Mouse (Mus musculus) macrophage (primary cell): ENCODE results near the gene Cntfr. TPM values are rescaled to one million over a fixed set of nuclear protein-coding genes. Genes with fewer than 3 reads are reported as not detected.

Experiments used
- H3K27ac ChIP-seq: fragments of 350-480 bp; formaldehyde crosslinking; 2 replicates; pipeline ENCODE4 v1.9.0; 2021
- H3K36me3 ChIP-seq: fragments of 350-480 bp; formaldehyde crosslinking; 2 replicates; pipeline ENCODE4 v1.9.0; 2021; ENCODE audit errors: inconsistent target
- H3K4me3 ChIP-seq: fragments of 350-480 bp; formaldehyde crosslinking; 2 replicates; pipeline ENCODE4 v1.9.0; 2021; ENCODE audit errors: inconsistent target
- H3K79me2 ChIP-seq: fragments of 350-480 bp; formaldehyde crosslinking; 2 replicates; pipeline ENCODE4 v1.9.0; 2021; ENCODE audit errors: inconsistent target
- WGBS: methylation state at CpG from one replicate; pipeline ENCODE4 v1.1.7; 2026; ENCODE audit warnings: inconsistent platforms; ENCODE audit not compliant: missing documents; 5-methylcytosine and 5-hydroxymethylcytosine counted together
- polyA plus RNA-seq: library from polyadenylated mRNA; stranded (reverse); fragments of 250-400 nt; gene quantifications from 3 replicates; pipeline ENCODE4 v1.2.4, GENCODE M21; 2018; ENCODE audit warnings: inconsistent platforms

Gene Cntfr
- polyA plus RNA-seq, 1 experiment from 2014 or later: not detected

GRCm38 (mm10) chr4:41658566-41659384 lies 38.1 kb downstream of the Cntfr start:
- Histone ChIP-seq H3K36me3 (no peaks in the 10 kb centered on the region), H3K4me3 (no peak overlapping the region), H3K27ac (no peak overlapping the region), H3K79me2 (no peaks in the 10 kb centered on the region)
- 38% methylated on average over 25 of the region's 25 CpGs for WGBS

- H3K27ac ChIP-seq: no peak overlapping the region
- WGBS: 80% methylated on average over 2 of the region's 2 CpGs
- H3K79me2 ChIP-seq: no peaks in the 10 kb centered on the region
- H3K4me3 ChIP-seq: no peak overlapping the region
- no peaks in the 10 kb centered on the region for H3K36me3 ChIP-seq
Observed at GRCm38 (mm10) chr4:41655525-41655924, 41.4 kb downstream of the Cntfr start.

DNA sequence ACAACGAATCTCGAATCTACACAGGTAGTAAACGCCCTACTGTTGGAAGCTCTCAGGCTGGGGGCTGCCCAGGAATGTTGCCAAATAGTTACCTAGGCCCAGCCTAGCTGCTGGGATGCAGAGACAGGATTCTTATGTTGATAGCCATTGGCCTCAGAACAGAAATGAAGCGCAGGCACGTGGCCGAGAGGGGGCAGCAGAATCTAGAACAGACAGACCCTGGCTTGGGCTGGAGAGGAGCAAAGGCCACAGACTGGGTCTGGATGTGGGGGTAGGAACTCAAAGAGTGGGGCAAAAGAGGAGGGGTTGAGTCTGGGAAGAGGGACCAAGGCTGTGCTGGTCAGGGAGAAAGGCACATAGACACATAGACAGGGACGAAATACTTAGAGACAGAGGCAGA lies 42.7 kb downstream of the Cntfr start:
- WGBS: 51% methylated on average over 7 of the region's 7 CpGs
- H3K36me3 ChIP-seq: no peaks in the 10 kb centered on the region
- H3K79me2 ChIP-seq: no peaks in the 10 kb centered on the region
- H3K4me3 ChIP-seq: no peak overlapping the region
- H3K27ac ChIP-seq: no peak overlapping the region

GRCm38 (mm10) chr4:41653730-41654129 lies 43.2 kb downstream of the Cntfr start:
- no peak overlapping the region for H3K4me3 ChIP-seq
- no peaks in the 10 kb centered on the region for H3K36me3 ChIP-seq
- H3K79me2 ChIP-seq: no peaks in the 10 kb centered on the region
- 82% methylated on average over 6 of the region's 6 CpGs for WGBS
- H3K27ac ChIP-seq: no peak overlapping the region

GRCm38 (mm10) chr4:41653296-41653695 lies 43.6 kb downstream of the Cntfr start:
- Histone ChIP-seq H3K27ac (no peak overlapping the region), H3K36me3 (no peaks in the 10 kb centered on the region), H3K79me2 (no peaks in the 10 kb centered on the region), H3K4me3 (no peak overlapping the region)
- WGBS: 61% methylated on average over 6 of the region's 6 CpGs

DNA sequence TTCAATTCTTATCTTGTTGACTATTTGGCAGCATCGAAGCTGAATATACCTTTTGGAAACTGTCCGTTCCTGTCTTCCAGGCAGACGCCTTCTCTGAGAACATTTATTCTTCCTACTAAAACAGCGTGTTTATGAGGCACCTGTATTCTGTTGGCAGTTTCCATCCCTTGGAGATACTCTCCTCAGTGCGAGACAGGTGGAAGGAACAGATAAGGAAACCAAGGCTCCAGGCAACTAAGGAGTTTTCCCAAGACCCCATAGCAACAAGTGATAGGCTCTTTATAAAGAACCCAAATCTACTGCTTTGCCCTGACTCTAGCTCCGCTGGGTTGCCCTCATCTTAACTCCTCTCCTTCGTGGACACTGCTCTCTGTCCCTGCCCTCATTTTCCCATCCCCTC lies 48.3 kb downstream of the Cntfr start:
- Histone ChIP-seq H3K27ac (no peak overlapping the region), H3K79me2 (no peaks in the 10 kb centered on the region), H3K36me3 (no peaks in the 10 kb centered on the region), H3K4me3 (no peak overlapping the region)
- 80% methylated on average over 7 of the region's 7 CpGs for WGBS

- Histone ChIP-seq H3K4me3 (no peak overlapping the region), H3K27ac (no peak overlapping the region), H3K79me2 (no peaks in the 10 kb centered on the region), H3K36me3 (no peaks in the 10 kb centered on the region)
- 90% methylated on average over 4 of the region's 4 CpGs for WGBS
Observed at GRCm38 (mm10) chr4:41648157-41648556, 48.7 kb downstream of the Cntfr start.

- Histone ChIP-seq H3K36me3 (no peaks in the 10 kb centered on the region), H3K79me2 (no peaks in the 10 kb centered on the region), H3K4me3 (no peak overlapping the region), H3K27ac (no peak overlapping the region)
- WGBS: 10% methylated on average over 5 of the region's 5 CpGs
Observed at GRCm38 (mm10) chr4:41645488-41645887, 51.4 kb downstream of the Cntfr start.

- Histone ChIP-seq H3K36me3 (no peaks in the 10 kb centered on the region), H3K27ac (no peak overlapping the region), H3K4me3 (no peak overlapping the region), H3K79me2 (no peaks in the 10 kb centered on the region)
- WGBS: 86% methylated on average over 6 of the region's 6 CpGs
Observed at GRCm38 (mm10) chr4:41641199-41641822, 55.6 kb downstream of the Cntfr start.

- Histone ChIP-seq H3K4me3 (no peak within 1 kb of the TSS), H3K27ac (no peak within 1 kb of the TSS), H3K79me2 (no peaks in the 10 kb centered on the region), H3K36me3 (no peaks in the 10 kb centered on the region)
- WGBS: 1% methylated on average over 54 of the region's 74 CpGs
Observed at GRCm38 (mm10) chr4:41639913-41640507, 56.9 kb downstream of the Cntfr start, which contains the start of gene Enho. Gene Enho, minus strand, starts transcription at chr4:41640324.

GRCm38 (mm10) chr4:41639214-41639841 lies 57.6 kb downstream of the Cntfr start:
- H3K36me3 ChIP-seq: no peaks in the 10 kb centered on the region
- 37% methylated on average over 10 of the region's 10 CpGs for WGBS
- no peak overlapping the region for H3K27ac ChIP-seq
- no peak overlapping the region for H3K4me3 ChIP-seq
- no peaks in the 10 kb centered on the region for H3K79me2 ChIP-seq

- H3K27ac ChIP-seq: no peak overlapping the region
- 90% methylated on average over 6 of the region's 6 CpGs for WGBS
- H3K36me3 ChIP-seq: no peaks in the 10 kb centered on the region
- no peaks in the 10 kb centered on the region for H3K79me2 ChIP-seq
- H3K4me3 ChIP-seq: no peak overlapping the region
Observed at GRCm38 (mm10) chr4:41638828-41639213, 58.1 kb downstream of the Cntfr start.

DNA sequence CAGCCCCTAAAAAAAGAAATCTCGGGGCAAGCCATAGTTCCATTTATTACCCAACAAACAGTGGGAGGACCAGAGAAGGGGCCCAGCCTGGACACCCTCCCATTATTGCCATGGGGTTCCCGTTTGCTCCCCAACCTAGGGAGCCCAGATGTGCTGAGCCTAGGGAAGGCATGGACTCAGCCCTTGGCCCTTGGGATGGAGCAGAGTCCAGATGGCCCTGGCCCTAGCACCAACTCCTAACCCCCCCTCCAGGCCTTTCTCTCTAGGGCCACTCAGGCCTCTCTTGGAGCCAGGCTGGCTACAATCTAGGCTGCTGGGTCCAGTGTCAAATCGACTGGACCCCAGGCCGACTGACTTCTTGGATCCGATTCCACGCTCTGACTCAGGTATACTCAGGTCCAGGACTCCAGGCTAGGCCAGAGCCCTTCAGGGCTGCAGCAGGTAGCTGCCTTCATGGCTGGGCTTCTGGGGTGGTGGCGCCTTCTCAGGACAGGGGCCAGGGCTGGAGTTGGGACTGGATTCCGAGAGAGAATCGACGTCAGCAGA lies 58.6 kb downstream of the Cntfr start:
- H3K79me2 ChIP-seq: no peaks in the 10 kb centered on the region
- no peak overlapping the region for H3K4me3 ChIP-seq
- H3K27ac ChIP-seq: no peak overlapping the region
- WGBS: 96% methylated on average over 10 of the region's 10 CpGs
- H3K36me3 ChIP-seq: no peaks in the 10 kb centered on the region

DNA sequence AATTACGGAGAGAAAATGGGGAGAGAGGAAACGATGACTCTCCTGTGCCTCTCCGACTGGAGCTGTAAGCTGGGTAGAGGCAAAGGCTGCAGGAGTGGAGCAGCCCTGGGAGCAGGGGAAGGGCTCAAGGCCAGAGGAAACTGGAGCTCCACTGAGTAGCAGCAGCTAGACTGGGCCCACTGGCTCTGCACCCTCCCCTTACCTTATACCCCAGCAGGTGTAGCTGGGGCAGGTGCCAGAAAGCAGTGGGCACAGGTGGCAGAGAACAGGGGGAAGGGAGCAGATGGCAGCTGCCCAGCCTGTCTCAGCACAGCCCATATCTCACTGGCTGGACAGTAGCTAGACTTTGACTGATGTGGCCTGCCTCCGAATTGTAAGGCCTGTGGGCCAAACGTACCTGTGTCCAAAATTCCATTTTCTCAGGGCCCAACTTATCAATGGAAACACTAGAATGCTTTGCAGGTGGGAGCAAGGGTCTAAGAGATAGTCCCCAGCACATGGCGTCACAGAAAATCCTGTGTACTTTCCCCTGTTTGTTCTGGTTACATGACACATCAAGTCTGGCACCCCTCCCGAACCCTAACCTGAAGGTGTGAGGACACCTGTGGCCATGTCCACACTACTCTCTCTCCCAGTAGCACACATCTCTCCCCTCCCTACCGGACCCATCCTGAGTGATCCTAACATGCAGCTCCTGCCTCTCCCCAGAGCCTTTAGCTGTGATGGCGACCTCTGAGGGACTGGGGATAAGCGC lies 59.8 kb downstream of the Cntfr start:
- Histone ChIP-seq H3K79me2 (no peaks in the 10 kb centered on the region), H3K4me3 (no peak overlapping the region), H3K27ac (no peak overlapping the region), H3K36me3 (no peaks in the 10 kb centered on the region)
- WGBS: 93% methylated on average over 10 of the region's 10 CpGs
